Mouse (Mus musculus) intestine, embryonic 15.5 days (tissue): ENCODE results near the gene Hydin. TPM values are rescaled to one million over a fixed set of nuclear protein-coding genes. Genes with fewer than 3 reads are reported as not detected.
"Not testable (repeated sequence)": the region's sequence is repeated elsewhere in the genome, so short reads cannot be mapped to it uniquely, and the experiment has no call there.

Source experiments
- ATAC-seq: fragments of 200-750 bp; cut with Nextera tagmentation; 2 replicates; pipeline ENCODE4 v1.8.0; 2017; ENCODE audit warnings: moderate TSS enrichment, moderate library complexity
- H3K27ac ChIP-seq: fragments of 300-500 bp; sonication (generic); 2 replicates; pipeline ENCODE4 v1.5.1; 2015; ENCODE audit warnings: mild to moderate bottlenecking, inconsistent platforms
- H3K27me3 ChIP-seq: fragments of 300-500 bp; sonication (generic); replicated peaks from 2 replicates; pipeline ENCODE4 v1.6.1; 2015; ENCODE audit warnings: inconsistent platforms
- H3K36me3 ChIP-seq: fragments of 300-500 bp; sonication (generic); 2 replicates; pipeline ENCODE4 v1.6.1; 2015; ENCODE audit warnings: inconsistent platforms
- H3K4me1 ChIP-seq: fragments of 300-500 bp; sonication (generic); replicated peaks from 2 replicates; pipeline ENCODE4 v1.6.1; 2015; ENCODE audit warnings: inconsistent platforms
- H3K4me2 ChIP-seq: fragments of 300-500 bp; sonication (generic); replicated peaks from 2 replicates; pipeline ENCODE4 v1.6.1; 2015; ENCODE audit warnings: mild to moderate bottlenecking, inconsistent platforms
- H3K4me3 ChIP-seq: fragments of 300-500 bp; sonication (generic); replicated peaks from 2 replicates; pipeline ENCODE4 v1.5.1; 2015; ENCODE audit warnings: inconsistent platforms
- H3K9ac ChIP-seq: fragments of 300-500 bp; sonication (generic); 2 replicates; pipeline ENCODE4 v1.6.1; 2015; ENCODE audit warnings: inconsistent platforms
- H3K9me3 ChIP-seq: fragments of 300-500 bp; sonication (generic); 2 replicates; pipeline ENCODE4 v1.6.1; 2016; ENCODE audit warnings: inconsistent platforms
- WGBS: fragments of 180-500 bp; shearing (Covaris S2); methylation state at CpG from one replicate; pipeline ENCODE4 v1.1.7; 2015; 5-methylcytosine and 5-hydroxymethylcytosine counted together
- polyA plus RNA-seq: library from polyadenylated mRNA; unstranded; fragments of >200 nt; fragmentation: Nextera tagmentation; extraction: Ambion mirVana; gene quantifications from 2 replicates; pipeline ENCODE4 v1.2.1, GENCODE M21; 2015

The Hydin gene
- polyA plus RNA-seq, 1 experiment from 2014 or later: 0.03 TPM

DNA sequence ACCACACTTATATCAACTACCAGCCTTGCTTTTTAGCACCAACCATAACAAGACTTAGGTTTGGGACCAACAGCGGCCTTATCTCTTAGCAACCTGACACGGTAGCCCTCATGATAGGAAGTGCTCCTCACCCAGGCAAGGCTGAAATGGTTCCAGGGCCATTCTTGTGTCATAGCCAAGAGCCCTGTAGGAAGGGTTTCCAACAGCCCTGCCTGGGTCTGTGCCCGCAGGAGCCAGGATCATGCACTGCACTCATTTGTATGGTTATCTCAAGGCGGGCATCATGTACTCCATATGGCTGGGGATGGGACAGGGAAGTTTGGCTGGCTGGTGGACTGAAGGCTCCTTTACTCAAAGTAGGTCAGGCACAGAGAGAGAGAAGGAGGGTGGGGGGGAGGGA lies 3.9 kb downstream of the Hydin start:
- H3K9me3 ChIP-seq: no peaks in the 10 kb centered on the region
- no peaks in the 10 kb centered on the region for H3K27me3 ChIP-seq
- no peaks in the 10 kb centered on the region for H3K36me3 ChIP-seq
- no peak overlapping the region for H3K9ac ChIP-seq
- 0 out of 2 replicates have a peak, but pooled peaks cover 3% of the 10 kb centered on the region for H3K4me1 ChIP-seq
- ATAC-seq: no peak
- H3K4me3 ChIP-seq: no peak overlapping the region
- no peak overlapping the region for H3K27ac ChIP-seq
- H3K4me2 ChIP-seq: no peak overlapping the region
- 89% methylated on average over 4 of the region's 4 CpGs for WGBS

DNA sequence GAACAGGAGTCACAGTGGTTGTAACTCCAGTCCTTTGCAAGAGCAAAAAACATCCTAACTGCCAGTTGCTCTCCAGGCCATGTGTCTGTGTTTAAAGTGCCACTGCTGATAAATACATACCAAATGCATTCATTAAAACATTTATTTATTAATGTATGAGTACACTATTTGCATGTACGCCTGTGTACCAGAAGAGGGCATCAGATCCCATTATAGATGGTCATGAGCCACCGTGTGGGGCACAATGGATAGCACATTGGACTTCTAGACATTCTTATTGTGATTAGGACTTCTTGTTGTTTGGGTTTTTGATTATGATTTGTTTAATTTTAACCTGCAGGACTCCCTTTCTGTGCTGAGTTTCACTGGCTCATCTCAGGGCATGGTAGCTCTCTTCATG lies 6.6 kb downstream of the Hydin start:
- WGBS: 62% methylated on average over 2 of the region's 2 CpGs
- no peaks in the 10 kb centered on the region for H3K9me3 ChIP-seq

DNA sequence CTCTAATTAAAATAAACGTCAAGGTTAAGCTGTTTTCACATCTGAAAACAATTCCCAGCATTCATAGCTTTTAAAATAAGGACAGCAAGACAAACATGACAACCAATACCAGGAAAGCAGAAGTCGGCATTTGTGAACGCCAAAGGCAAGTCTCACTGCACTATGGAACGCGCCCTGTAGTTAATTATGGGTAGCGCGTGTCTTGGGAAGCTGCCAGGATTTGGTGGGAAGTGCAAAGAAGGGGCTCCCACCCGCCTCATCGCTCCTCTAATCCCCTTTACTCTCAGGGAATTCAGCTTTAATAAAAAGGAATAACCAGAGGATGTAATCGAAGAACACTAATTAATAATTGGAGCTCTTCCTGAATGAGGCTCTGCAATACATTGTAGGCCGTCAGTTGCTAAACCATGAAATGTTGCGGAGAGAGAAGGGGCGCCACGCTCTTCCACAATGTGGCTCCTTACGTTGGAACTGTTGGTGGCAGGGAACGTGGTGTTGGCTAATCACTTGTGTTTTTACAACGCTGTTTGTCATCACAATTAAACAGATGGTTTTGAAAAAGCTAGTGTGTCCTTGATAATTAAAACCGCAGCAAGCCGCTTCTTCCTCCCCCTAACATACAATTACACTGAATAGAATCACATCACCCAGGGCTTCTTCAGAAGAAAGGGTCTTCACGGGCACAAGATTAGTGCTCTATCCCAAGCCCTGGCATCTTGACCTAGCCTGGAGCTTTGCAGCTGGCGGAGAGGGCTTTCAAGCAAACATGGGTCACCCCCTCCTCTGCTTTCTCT lies 8.9 kb downstream of the Hydin start:
- no peak overlapping the region for H3K27ac ChIP-seq
- 84% methylated on average over 21 of the region's 21 CpGs for WGBS
- H3K9me3 ChIP-seq: no peaks in the 10 kb centered on the region
- ATAC-seq: no peak
- H3K4me2 ChIP-seq: no peak overlapping the region
- H3K27me3 ChIP-seq: no peaks in the 10 kb centered on the region
- no peaks in the 10 kb centered on the region for H3K4me1 ChIP-seq
- H3K9ac ChIP-seq: no peak overlapping the region
- no peaks in the 10 kb centered on the region for H3K36me3 ChIP-seq
- H3K4me3 ChIP-seq: no peak overlapping the region

More for the DNA sequence above, 6.6 kb downstream of the Hydin start:
- Histone ChIP-seq H3K27me3 (no peaks in the 10 kb centered on the region), H3K4me3 (no peak overlapping the region), H3K9ac (no peak overlapping the region), H3K36me3 (no peaks in the 10 kb centered on the region), H3K4me2 (no peak overlapping the region), H3K4me1 (no peaks in the 10 kb centered on the region), H3K27ac (no peak overlapping the region)
- ATAC-seq: no peak

DNA sequence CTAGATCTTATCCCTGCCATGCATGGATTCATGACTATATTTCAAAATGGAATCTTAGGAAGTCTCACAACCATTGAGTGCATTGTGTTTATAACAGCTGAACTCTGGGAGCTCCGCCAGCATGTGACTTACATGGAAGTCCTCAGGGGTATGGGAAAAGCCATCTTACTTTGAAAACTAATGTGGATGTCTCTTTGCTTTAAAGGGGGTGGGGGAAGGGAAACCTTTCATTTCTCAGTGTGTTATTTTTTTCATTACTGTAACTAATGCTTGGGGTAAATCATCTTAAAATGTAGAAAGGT lies 9.4 kb downstream of the Hydin start:
- WGBS: 79% methylated on average over 1 of the region's 1 CpGs

DNA sequence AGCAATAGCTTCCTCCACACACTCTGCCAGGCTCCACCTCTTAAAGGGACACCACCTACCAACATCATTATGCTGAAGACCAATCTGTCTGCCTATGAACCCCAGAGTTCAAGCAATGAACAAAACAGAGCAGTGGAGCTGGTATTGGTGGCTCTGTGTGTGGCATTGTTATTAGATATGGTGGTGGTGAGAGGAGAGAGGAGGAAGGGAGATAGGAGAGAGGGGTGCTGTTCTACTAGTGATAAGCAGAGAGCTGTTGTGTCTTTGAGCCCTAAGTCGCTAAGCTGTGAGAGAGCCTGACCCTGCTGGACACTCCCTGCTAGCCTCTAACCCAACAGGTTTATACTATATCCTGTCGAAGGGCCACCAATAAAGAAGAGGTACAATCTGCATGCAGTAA lies 45.9 kb downstream of the Hydin start:
- Histone ChIP-seq H3K27ac (no peak overlapping the region), H3K9me3 (no peaks in the 10 kb centered on the region), H3K4me2 (no peak overlapping the region), H3K36me3 (no peaks in the 10 kb centered on the region), H3K27me3 (no peaks in the 10 kb centered on the region), H3K9ac (no peak overlapping the region), H3K4me3 (no peak overlapping the region), H3K4me1 (no peaks in the 10 kb centered on the region)
- ATAC-seq: no peak
- 76% methylated on average over 2 of the region's 2 CpGs for WGBS

More for the DNA sequence above, 9.4 kb downstream of the Hydin start:
- no peaks in the 10 kb centered on the region for H3K9me3 ChIP-seq
- H3K4me2 ChIP-seq: no peak overlapping the region
- H3K4me3 ChIP-seq: no peak overlapping the region
- H3K27ac ChIP-seq: no peak overlapping the region
- no peak for ATAC-seq
- no peaks in the 10 kb centered on the region for H3K36me3 ChIP-seq
- H3K9ac ChIP-seq: no peak overlapping the region
- no peaks in the 10 kb centered on the region for H3K4me1 ChIP-seq
- no peaks in the 10 kb centered on the region for H3K27me3 ChIP-seq

DNA sequence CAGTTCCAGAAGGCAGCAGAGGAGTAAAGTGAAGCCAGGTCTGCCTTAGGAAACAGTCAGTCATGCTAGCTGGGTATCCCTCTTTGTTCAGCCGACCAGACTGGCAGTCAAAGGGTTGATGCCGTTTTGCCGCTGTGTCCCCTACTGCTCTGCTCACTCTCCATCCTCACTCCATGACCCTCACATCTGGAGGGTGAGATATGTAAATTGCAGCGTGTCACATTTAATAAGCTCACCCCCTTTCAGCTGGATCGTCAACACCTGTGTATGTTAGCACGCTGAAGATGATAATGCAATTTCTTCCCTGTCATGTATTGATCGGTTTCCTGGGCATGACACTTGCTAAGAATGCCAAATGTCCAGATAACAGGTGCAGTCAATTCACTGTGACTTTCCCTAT lies 49.0 kb downstream of the Hydin start:
- no peaks in the 10 kb centered on the region for H3K9me3 ChIP-seq
- no peaks in the 10 kb centered on the region for H3K36me3 ChIP-seq
- no peak overlapping the region for H3K9ac ChIP-seq
- no peaks in the 10 kb centered on the region for H3K27me3 ChIP-seq
- H3K4me1 ChIP-seq: no peaks in the 10 kb centered on the region
- no peak for ATAC-seq
- no peak overlapping the region for H3K27ac ChIP-seq
- WGBS: 71% methylated on average over 7 of the region's 7 CpGs
- no peak overlapping the region for H3K4me3 ChIP-seq
- H3K4me2 ChIP-seq: no peak overlapping the region

DNA sequence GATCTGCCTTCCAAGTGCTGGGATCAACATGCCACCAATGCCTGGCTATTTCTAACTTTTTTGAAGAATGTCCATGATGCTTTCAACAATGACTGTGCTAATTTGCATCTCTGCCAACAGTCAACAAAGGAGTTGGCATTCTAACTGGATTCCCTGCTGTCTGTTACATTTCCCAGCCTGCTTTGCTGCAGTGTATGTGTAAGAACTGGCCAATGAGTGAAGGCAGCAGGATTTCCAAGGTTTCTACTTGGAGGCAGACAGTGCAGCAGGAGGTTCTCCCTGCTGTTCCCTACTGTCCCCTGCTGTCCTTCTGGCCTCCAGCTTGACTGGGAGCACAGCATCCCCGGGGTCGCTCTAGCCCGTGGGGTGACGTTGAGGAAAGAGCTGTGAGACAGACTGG lies 52.8 kb downstream of the Hydin start:
- Histone ChIP-seq H3K4me3 (no peak overlapping the region), H3K4me1 (no peaks in the 10 kb centered on the region), H3K36me3 (no peaks in the 10 kb centered on the region), H3K27ac (no peak overlapping the region), H3K27me3 (no peaks in the 10 kb centered on the region), H3K4me2 (no peak overlapping the region), H3K9me3 (no peaks in the 10 kb centered on the region), H3K9ac (no peak overlapping the region)
- WGBS: 75% methylated on average over 4 of the region's 4 CpGs
- ATAC-seq: no peak

DNA sequence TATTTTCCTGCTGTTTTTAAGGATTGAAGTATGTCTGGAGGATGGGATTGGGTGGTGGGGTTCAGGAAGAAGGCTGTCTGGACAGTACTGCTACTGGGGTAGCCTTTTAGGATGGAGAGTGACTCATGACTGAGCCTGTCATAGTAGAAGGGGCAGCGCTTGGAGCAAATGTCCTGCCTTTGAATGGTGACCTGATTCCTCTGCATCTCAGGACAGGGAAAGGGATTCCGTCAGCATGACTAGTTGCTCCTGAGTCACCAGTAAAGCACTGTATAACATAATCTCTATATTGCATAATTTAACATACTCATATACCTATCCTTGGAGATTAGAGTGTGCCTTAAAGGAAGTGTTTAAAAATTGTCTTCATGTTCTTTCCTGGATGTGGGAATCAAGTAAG lies 54.7 kb downstream of the Hydin start:
- no peak overlapping the region for H3K4me2 ChIP-seq
- no peak for ATAC-seq
- no peaks in the 10 kb centered on the region for H3K36me3 ChIP-seq
- H3K27me3 ChIP-seq: no peaks in the 10 kb centered on the region
- WGBS: 85% methylated on average over 2 of the region's 2 CpGs
- no peak overlapping the region for H3K27ac ChIP-seq
- H3K9ac ChIP-seq: no peak overlapping the region
- no peaks in the 10 kb centered on the region for H3K9me3 ChIP-seq
- no peaks in the 10 kb centered on the region for H3K4me1 ChIP-seq
- H3K4me3 ChIP-seq: no peak overlapping the region

DNA sequence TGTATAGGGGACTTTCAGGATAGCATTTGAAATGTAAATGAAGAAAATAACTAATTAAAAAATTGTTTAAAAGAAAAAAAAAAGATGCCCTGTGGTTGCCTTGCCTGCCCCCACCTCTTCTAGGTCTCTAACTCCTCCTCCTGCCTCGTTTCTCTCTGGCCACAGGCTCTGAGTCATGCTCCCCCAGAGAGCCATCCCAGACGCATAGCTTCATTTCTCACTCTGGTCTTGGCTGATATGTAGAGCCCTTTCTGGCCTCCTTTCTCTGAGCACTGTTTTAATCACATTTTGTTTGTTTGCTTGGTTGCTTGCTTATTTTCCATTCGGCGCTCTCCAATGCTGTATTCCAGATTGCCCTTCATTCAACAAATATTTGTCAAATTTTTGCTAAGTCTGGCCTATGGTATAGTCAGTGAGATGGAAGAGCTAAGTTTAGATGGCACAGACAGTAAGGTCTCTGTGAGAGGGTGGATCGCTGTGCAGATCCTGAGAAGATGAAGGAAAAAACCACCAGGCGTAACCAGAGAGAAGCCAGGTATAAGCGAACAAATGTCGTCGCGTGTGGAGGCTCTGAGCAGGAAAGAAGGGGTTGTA lies 57.3 kb downstream of the Hydin start:
- 77% methylated on average over 10 of the region's 10 CpGs for WGBS
- no peak for ATAC-seq

DNA sequence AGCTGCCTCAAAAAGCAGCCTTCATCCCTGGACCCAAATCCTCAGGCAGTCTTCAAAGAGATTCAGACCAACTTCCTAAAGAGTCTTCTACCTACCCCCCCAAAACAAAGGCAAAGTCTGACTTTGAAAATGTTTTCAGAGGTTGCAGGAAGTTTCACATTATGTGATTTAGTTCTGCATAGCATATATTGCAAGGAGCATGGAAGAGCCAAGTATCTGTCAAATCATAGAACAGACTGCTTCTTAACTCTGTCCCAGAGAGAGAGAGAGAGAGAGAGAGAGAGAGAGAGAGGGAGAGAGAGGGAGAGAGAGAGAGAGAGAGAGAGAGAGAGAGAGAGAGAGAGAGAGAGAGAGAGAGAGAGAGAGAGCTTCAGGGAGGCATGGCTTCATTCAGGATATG lies 60.3 kb downstream of the Hydin start:
- not testable (repeated sequence) for H3K4me1 ChIP-seq, H3K27me3 ChIP-seq, H3K36me3 ChIP-seq, H3K9ac ChIP-seq, ATAC-seq, H3K27ac ChIP-seq, H3K4me2 ChIP-seq, H3K9me3 ChIP-seq, H3K4me3 ChIP-seq

More for the DNA sequence above, 57.3 kb downstream of the Hydin start:
- Histone ChIP-seq H3K27me3 (no peaks in the 10 kb centered on the region), H3K4me2 (no peak overlapping the region), H3K9me3 (no peaks in the 10 kb centered on the region), H3K36me3 (no peaks in the 10 kb centered on the region), H3K27ac (no peak overlapping the region), H3K4me3 (no peak overlapping the region), H3K4me1 (no peaks in the 10 kb centered on the region), H3K9ac (no peak overlapping the region)

DNA sequence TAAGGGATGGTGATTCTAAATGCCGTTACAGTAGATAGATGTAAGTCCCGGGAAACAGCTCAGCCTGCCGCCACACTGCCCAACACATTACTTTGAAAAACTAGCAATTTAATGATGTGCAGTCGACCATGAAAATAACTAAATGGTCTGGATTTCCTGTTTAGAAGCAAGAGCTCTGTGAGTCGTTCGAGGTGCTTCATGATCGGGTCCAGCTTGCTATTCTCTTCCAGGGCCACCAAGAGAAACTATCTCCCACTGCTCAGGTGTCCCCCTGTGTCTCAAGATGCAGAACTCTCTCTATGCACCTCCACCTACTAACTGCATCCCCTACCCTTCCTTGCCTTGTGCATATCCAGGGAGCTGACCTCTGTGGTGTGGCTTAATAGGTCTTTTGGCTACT lies 66.6 kb downstream of the Hydin start:
- no peak overlapping the region for H3K4me3 ChIP-seq
- no peaks in the 10 kb centered on the region for H3K27me3 ChIP-seq
- no peak overlapping the region for H3K27ac ChIP-seq
- 79% methylated on average over 7 of the region's 7 CpGs for WGBS
- ATAC-seq: no peak
- H3K4me1 ChIP-seq: no peaks in the 10 kb centered on the region
- H3K9me3 ChIP-seq: no peaks in the 10 kb centered on the region
- H3K36me3 ChIP-seq: no peaks in the 10 kb centered on the region
- H3K9ac ChIP-seq: no peak overlapping the region
- no peak overlapping the region for H3K4me2 ChIP-seq

DNA sequence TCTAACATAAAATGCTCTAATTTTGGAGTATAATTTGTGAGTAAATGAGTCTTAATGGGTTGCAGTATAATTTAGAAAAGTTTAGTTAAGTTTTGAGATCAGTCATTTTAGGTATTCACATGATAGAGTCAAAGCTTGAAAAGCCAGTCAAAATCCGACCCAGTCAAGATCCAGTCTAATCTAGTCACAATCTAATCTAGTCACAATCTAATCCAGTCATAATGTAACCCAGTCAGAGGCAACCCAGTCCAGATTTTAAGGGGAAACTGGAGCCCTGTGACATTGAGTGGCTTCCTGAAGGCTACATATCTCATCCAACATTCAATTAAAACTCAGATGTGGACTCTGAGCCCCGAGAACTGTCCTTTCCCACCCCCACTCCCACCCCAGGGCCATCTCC lies 72.7 kb downstream of the Hydin start:
- no peak overlapping the region for H3K4me2 ChIP-seq
- no peak overlapping the region for H3K4me3 ChIP-seq
- H3K9me3 ChIP-seq: no peaks in the 10 kb centered on the region
- H3K9ac ChIP-seq: no peak overlapping the region
- no peaks in the 10 kb centered on the region for H3K36me3 ChIP-seq
- no peaks in the 10 kb centered on the region for H3K27me3 ChIP-seq
- no peaks in the 10 kb centered on the region for H3K4me1 ChIP-seq
- no peak overlapping the region for H3K27ac ChIP-seq
- no peak for ATAC-seq
- WGBS: 68% methylated on average over 2 of the region's 2 CpGs

DNA sequence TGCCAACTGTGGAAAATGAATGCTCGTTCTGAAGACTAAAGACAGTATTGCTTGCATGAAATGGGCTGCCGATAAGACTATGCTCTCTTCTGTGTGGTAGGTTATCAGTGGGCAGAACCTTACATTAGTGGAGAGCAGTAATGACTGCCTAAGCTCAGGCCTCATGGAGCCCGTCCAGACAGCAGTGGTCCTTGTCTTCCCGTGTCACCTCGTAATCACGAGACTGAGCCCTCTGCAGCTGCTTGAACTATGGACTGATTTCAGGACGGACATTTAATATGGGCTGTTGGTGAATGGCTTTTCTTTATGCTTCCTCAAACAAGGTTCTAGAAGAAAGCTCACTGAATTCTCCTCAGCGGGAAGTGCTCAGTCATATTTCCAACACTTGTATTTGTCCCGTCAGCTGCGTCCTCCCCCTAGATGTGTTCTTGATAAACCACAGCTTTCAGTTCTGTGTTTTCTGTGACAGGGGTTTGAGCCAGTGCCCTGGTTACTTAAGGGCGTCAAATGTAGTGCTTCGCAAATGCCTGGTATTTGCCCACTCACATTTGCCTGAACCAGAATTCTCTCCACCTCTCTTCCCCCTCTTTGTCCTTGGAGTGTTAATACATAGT lies 73.4 kb downstream of the Hydin start:
- no peak overlapping the region for H3K4me2 ChIP-seq
- 85% methylated on average over 12 of the region's 12 CpGs for WGBS
- no peaks in the 10 kb centered on the region for H3K4me1 ChIP-seq
- H3K36me3 ChIP-seq: no peaks in the 10 kb centered on the region
- no peak overlapping the region for H3K4me3 ChIP-seq
- no peak overlapping the region for H3K27ac ChIP-seq
- H3K9ac ChIP-seq: no peak overlapping the region
- H3K9me3 ChIP-seq: no peaks in the 10 kb centered on the region
- no peak for ATAC-seq
- H3K27me3 ChIP-seq: no peaks in the 10 kb centered on the region
